Mouse (Mus musculus) forebrain, embryonic 11.5 days (tissue): ENCODE results near the gene Chrnb2. TPM values are rescaled to one million over a fixed set of nuclear protein-coding genes. Genes with fewer than 3 reads are reported as not detected.

Experiments used
- ATAC-seq: fragments of 200-750 bp; cut with Nextera tagmentation; replicated peaks from 2 replicates; pipeline ENCODE4 v1.8.0; 2017; ENCODE audit warnings: moderate TSS enrichment; ENCODE audit not compliant: low FRiP score
- DNase-seq: peaks from one replicate; pipeline ENCODE4 v3.0.0-alpha.2; 2017; ENCODE audit warnings: low spot score
- H3K27ac ChIP-seq: fragments of 300-500 bp; sonication (generic); 2 replicates; pipeline ENCODE4 v1.5.1; 2014; ENCODE audit warnings: low read depth, low read length
- H3K27me3 ChIP-seq: fragments of 300-500 bp; sonication (generic); 2 replicates; pipeline ENCODE4 v1.6.1; 2014; ENCODE audit warnings: mild to moderate bottlenecking, low read length, mixed read lengths; ENCODE audit not compliant: control insufficient read depth, insufficient read depth
- H3K36me3 ChIP-seq: fragments of 300-500 bp; sonication (generic); 2 replicates; pipeline ENCODE4 v1.6.1; 2014; ENCODE audit warnings: mild to moderate bottlenecking, low read length, moderate library complexity, mixed read lengths; ENCODE audit not compliant: control insufficient read depth, insufficient read depth
- H3K4me1 ChIP-seq: fragments of 300-500 bp; sonication (generic); replicated peaks from 2 replicates; pipeline ENCODE4 v1.6.1; 2014; ENCODE audit warnings: low read length, mixed read lengths; ENCODE audit not compliant: control insufficient read depth, insufficient read depth
- H3K4me2 ChIP-seq: fragments of 300-500 bp; sonication (generic); 2 replicates; pipeline ENCODE4 v1.6.1; 2014; ENCODE audit warnings: low read depth, mild to moderate bottlenecking, low read length, moderate library complexity, mixed read lengths; ENCODE audit not compliant: severe bottlenecking
- H3K4me3 ChIP-seq: fragments of 300-500 bp; sonication (generic); 2 replicates; pipeline ENCODE4 v1.5.1; 2014; ENCODE audit warnings: low read depth, low read length
- H3K9ac ChIP-seq: fragments of 300-500 bp; sonication (generic); 2 replicates; pipeline ENCODE4 v1.6.1; 2014; ENCODE audit warnings: low read length
- H3K9me3 ChIP-seq: fragments of 300-500 bp; sonication (generic); 2 replicates; pipeline ENCODE4 v1.6.1; 2016; ENCODE audit warnings: low read length, mixed read lengths; ENCODE audit not compliant: control insufficient read depth
- WGBS: fragments of 180-500 bp; shearing (Covaris S2); extraction: QIAGEN DNeasy Blood & Tissue Kit; methylation state at CpG from one replicate; pipeline ENCODE4 v1.1.7; 2014; 5-methylcytosine and 5-hydroxymethylcytosine counted together
- polyA plus RNA-seq: library from polyadenylated mRNA; unstranded; fragments of >200 nt; fragmentation: Nextera tagmentation; extraction: Ambion mirVana; gene quantifications from 2 replicates; pipeline ENCODE4 v1.2.1, GENCODE M21; 2014

Chrnb2 gene
- polyA plus RNA-seq, 1 experiment from 2014 or later = 10.2 TPM

GRCm38 (mm10) chr3:89772968-89773709 lies 8.7 kb upstream of the Chrnb2 start, which contains the start of gene Ube2q1:
TSS of gene Ube2q1 (plus strand) at chr3:89773616.
- DNase-seq (peak; percentile 97), ATAC-seq (peak; percentile 91)
- no peaks in the 10 kb centered on the region for H3K36me3 ChIP-seq
- H3K27ac ChIP-seq = peak within 1 kb of the TSS; percentile 88
- H3K4me1 ChIP-seq = peaks cover 11% of the 10 kb centered on the region
- H3K9me3 ChIP-seq = no peaks in the 10 kb centered on the region
- no peaks in the 10 kb centered on the region for H3K27me3 ChIP-seq
- H3K4me2 ChIP-seq = peak within 1 kb of the TSS; percentile 83
- under 1% methylated on average over 82 of the region's 90 CpGs for WGBS
- peak within 1 kb of the TSS; percentile 98 for H3K9ac ChIP-seq
- H3K4me3 ChIP-seq = peak within 1 kb of the TSS; percentile 99

DNA sequence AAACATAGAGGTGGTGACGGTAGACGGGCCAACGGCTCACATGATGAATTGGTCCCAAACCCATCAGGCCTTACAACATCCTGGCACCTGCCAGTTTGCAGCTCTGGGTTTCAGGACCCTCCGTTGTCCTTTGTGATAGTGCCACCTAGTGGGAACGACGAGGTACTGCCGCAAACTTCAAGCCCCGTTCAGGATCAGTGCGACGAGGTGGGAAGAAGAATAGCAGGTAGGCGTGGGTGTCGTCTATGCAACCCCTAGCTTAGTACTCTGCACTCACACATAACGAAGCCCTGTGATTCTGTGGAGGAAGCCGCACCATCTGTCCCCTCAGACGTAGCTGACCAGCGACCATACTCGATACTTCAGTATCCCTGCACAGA lies 8.1 kb upstream of the Chrnb2 start:
- DNase-seq (peak; percentile 91), ATAC-seq (peak; percentile 71)
- peaks cover 11% of the 10 kb centered on the region for H3K4me1 ChIP-seq
- no peaks in the 10 kb centered on the region for H3K27me3 ChIP-seq
- no peaks in the 10 kb centered on the region for H3K36me3 ChIP-seq
- H3K9ac ChIP-seq = peak overlapping the region; percentile 98
- 2% methylated on average over 17 of the region's 17 CpGs for WGBS
- H3K9me3 ChIP-seq = no peaks in the 10 kb centered on the region
- H3K4me3 ChIP-seq = peak overlapping the region; percentile 99
- peak overlapping the region; percentile 88 for H3K27ac ChIP-seq
- peak overlapping the region; percentile 83 for H3K4me2 ChIP-seq

- Histone ChIP-seq H3K27ac (no peak overlapping the region), H3K27me3 (no peaks in the 10 kb centered on the region), H3K4me3 (no peak overlapping the region), H3K4me1 (peaks cover 11% of the 10 kb centered on the region), H3K9me3 (no peaks in the 10 kb centered on the region), H3K36me3 (no peaks in the 10 kb centered on the region), H3K4me2 (no peak overlapping the region), H3K9ac (no peak overlapping the region)
- WGBS = 64% methylated on average over 2 of the region's 2 CpGs
- ATAC-seq (no peak), DNase-seq (no peak)
Measured at GRCm38 (mm10) chr3:89770425-89771002, 6.1 kb upstream of the Chrnb2 start.

- no peak for ATAC-seq
Measured at GRCm38 (mm10) chr3:89769584-89769983, 5.2 kb upstream of the Chrnb2 start.

DNA sequence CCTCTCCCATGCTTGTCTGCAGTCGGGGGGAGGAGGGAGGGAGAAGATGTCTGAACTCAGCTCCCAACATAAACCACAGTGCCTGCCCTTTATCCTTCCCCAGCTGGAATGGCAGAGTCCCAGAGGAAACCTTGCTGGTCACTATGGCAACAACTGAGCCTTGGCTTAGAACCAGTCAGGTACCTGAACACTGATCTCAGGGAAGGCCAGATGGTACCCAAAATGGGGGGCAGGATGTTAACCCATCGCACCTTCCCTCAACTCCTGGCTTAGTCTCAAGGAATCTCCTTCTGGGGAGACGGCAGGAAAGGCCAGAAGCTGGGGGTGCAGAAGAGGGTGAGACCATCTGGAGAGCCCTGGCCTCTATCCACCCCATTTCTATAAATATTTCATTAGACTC lies 4.6 kb downstream of the Chrnb2 start:
- Histone ChIP-seq H3K4me1 (peaks cover 2% of the 10 kb centered on the region; the same call in 1 of the 2 replicates), H3K27me3 (no peaks in the 10 kb centered on the region), H3K4me2 (no peak overlapping the region), H3K36me3 (no peaks in the 10 kb centered on the region), H3K9me3 (no peaks in the 10 kb centered on the region), H3K27ac (no peak overlapping the region), H3K9ac (no peak overlapping the region), H3K4me3 (no peak overlapping the region)
- 68% methylated on average over 3 of the region's 3 CpGs for WGBS
- ATAC-seq (no peak), DNase-seq (no peak)

More at GRCm38 (mm10) chr3:89769584-89769983, 5.2 kb upstream of the Chrnb2 start:
- H3K4me2 ChIP-seq = no peak overlapping the region
- no peak for DNase-seq
- peaks cover 2% of the 10 kb centered on the region for H3K4me1 ChIP-seq
- no peaks in the 10 kb centered on the region for H3K27me3 ChIP-seq
- H3K9me3 ChIP-seq = no peaks in the 10 kb centered on the region
- no peak overlapping the region for H3K4me3 ChIP-seq
- WGBS = 81% methylated on average over 7 of the region's 7 CpGs
- H3K27ac ChIP-seq = no peak overlapping the region
- H3K9ac ChIP-seq = no peak overlapping the region
- no peaks in the 10 kb centered on the region for H3K36me3 ChIP-seq

- WGBS = 83% methylated on average over 2 of the region's 2 CpGs
- H3K27me3 ChIP-seq = no peaks in the 10 kb centered on the region
- no peak for ATAC-seq
- no peak overlapping the region for H3K27ac ChIP-seq
- DNase-seq = no peak
- no peak overlapping the region for H3K4me2 ChIP-seq
- no peaks in the 10 kb centered on the region for H3K9me3 ChIP-seq
- no peak overlapping the region for H3K9ac ChIP-seq
- no peak overlapping the region for H3K4me3 ChIP-seq
- H3K4me1 ChIP-seq = no peaks in the 10 kb centered on the region
- no peaks in the 10 kb centered on the region for H3K36me3 ChIP-seq
Measured at GRCm38 (mm10) chr3:89757851-89758250, 6.6 kb downstream of the Chrnb2 start.

GRCm38 (mm10) chr3:89755283-89755682 lies 9.1 kb downstream of the Chrnb2 start:
- ATAC-seq (no peak), DNase-seq (no peak)
- no peak overlapping the region for H3K9ac ChIP-seq
- H3K36me3 ChIP-seq = no peaks in the 10 kb centered on the region
- no peaks in the 10 kb centered on the region for H3K9me3 ChIP-seq
- H3K4me2 ChIP-seq = no peak overlapping the region
- 73% methylated on average over 6 of the region's 6 CpGs for WGBS
- H3K27me3 ChIP-seq = no peaks in the 10 kb centered on the region
- H3K4me3 ChIP-seq = no peak overlapping the region
- no peaks in the 10 kb centered on the region for H3K4me1 ChIP-seq
- H3K27ac ChIP-seq = no peak overlapping the region

GRCm38 (mm10) chr3:89752307-89752706 lies 12.1 kb downstream of the Chrnb2 start:
- no peaks in the 10 kb centered on the region for H3K27me3 ChIP-seq
- no peaks in the 10 kb centered on the region for H3K9me3 ChIP-seq
- H3K36me3 ChIP-seq = no peaks in the 10 kb centered on the region
- no peaks in the 10 kb centered on the region for H3K4me1 ChIP-seq
- H3K4me2 ChIP-seq = no peak overlapping the region
- H3K4me3 ChIP-seq = no peak overlapping the region
- DNase-seq = no peak
- no peak for ATAC-seq
- 83% methylated on average over 1 of the region's 1 CpGs for WGBS
- H3K9ac ChIP-seq = no peak overlapping the region
- H3K27ac ChIP-seq = no peak overlapping the region

DNA sequence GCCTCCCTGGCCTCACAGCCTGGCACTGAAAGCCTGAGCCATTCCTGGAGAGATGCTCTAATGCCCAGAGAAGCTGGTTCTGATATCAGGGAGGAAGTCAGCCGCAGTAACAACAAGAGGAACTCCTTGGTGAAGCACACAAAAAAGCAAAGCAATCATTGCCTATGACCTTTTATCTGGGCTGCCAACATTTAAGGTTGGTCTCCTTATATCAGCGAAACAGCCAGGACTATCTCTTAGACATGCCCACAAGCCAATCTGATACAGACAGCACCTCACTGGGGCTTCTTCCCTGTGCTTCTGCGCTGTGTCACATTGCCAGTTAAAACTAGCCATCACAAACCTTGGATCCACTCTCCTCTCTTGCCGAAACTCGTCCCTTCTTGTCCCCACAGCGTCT lies 25.9 kb downstream of the Chrnb2 start:
- Histone ChIP-seq H3K36me3 (no peaks in the 10 kb centered on the region; the same call in 1 of the 2 replicates), H3K4me2 (no peak overlapping the region), H3K9me3 (no peaks in the 10 kb centered on the region), H3K4me1 (no peaks in the 10 kb centered on the region), H3K9ac (no peak overlapping the region), H3K27ac (no peak overlapping the region), H3K4me3 (no peak overlapping the region), H3K27me3 (no peaks in the 10 kb centered on the region)
- ATAC-seq (no peak), DNase-seq (no peak)
- 95% methylated on average over 6 of the region's 6 CpGs for WGBS
